Mouse (Mus musculus) spleen, adult 2 months (tissue): ENCODE data around the gene Ppm1m.

Source experiments
- CTCF ChIP-seq: fragments of 200-500 bp; IDR thresholded peaks from 2 replicates; pipeline ENCODE4 v1.5.1; 2011; ENCODE audit warnings: mild to moderate bottlenecking, inconsistent platforms; ENCODE audit not compliant: insufficient read depth, insufficient read length, insufficient replicate concordance; ENCODE audit errors: extremely low read depth
- POLR2A ChIP-seq: fragments of 200-500 bp; IDR thresholded peaks from 2 replicates; pipeline ENCODE4 v1.6.1; 2011; ENCODE audit warnings: low read depth, low read length, inconsistent platforms

GRCm38 (mm10) chr9:106231220-106231619 lies 31.7 kb upstream of the Ppm1m start:
- TF ChIP-seq CTCF (no peak), POLR2A (no peak)
